Mouse (Mus musculus) MEL (cell line): ENCODE measurements around the gene Safb. TPM values are rescaled to one million over a fixed set of nuclear protein-coding genes. Genes with fewer than 3 reads are reported as not detected.
"Not testable (repeated sequence)": the region's sequence is repeated elsewhere in the genome, so short reads cannot be mapped to it uniquely, and the experiment has no call there.

Source experiments
- DNase-seq: peaks from one replicate; pipeline ENCODE4 v3.0.0; 2011; ENCODE audit warnings: low read depth, low spot score
- H3K27ac ChIP-seq: 2 replicates; pipeline ENCODE4 v1.5.1; 2012; ENCODE audit warnings: low read depth, mild to moderate bottlenecking, control low read depth, low read length, moderate library complexity; ENCODE audit not compliant: control insufficient read depth
- H3K27me3 ChIP-seq, 2 experiments: fragments of 150-350 bp in 1 of 2; sonication (generic) in 1 of 2; 2 replicates each; pipeline ENCODE4 v1.6.1; 2012; ENCODE audit warnings: low read length in 2 of 2, mild to moderate bottlenecking in 2 of 2, improper control_type of control experiment in 1 of 2, moderate library complexity in 1 of 2; ENCODE audit not compliant: insufficient read depth in 2 of 2, control insufficient read depth in 1 of 2
- H3K36me3 ChIP-seq, 2 experiments: 2 replicates each; pipeline ENCODE4 v1.6.1; 2012 to 2014; ENCODE audit warnings: low read length in 2 of 2, improper control_type of control experiment in 1 of 2, inconsistent platforms in 1 of 2, mild to moderate bottlenecking in 1 of 2; ENCODE audit not compliant: insufficient read depth in 2 of 2, control insufficient read depth in 1 of 2
- H3K4me1 ChIP-seq, 2 experiments: fragments of 150-350 bp in 1 of 2; sonication (generic) in 1 of 2; 2 replicates each; pipeline ENCODE4 v1.6.1; 2012; ENCODE audit warnings: low read length in 2 of 2, improper control_type of control experiment in 1 of 2, mild to moderate bottlenecking in 1 of 2; ENCODE audit not compliant: insufficient read depth in 2 of 2, control insufficient read depth in 1 of 2
- H3K4me3 ChIP-seq, 2 experiments: fragments of 150-350 bp in 1 of 2; sonication (generic) in 1 of 2; 2 replicates each; pipeline ENCODE4 v1.5.1; 2012; ENCODE audit warnings: low read depth in 2 of 2, low read length in 2 of 2, mild to moderate bottlenecking in 2 of 2, moderate library complexity in 2 of 2, control low read depth in 1 of 2, improper control_type of control experiment in 1 of 2; ENCODE audit not compliant: control insufficient read depth in 1 of 2, insufficient read depth in 1 of 2
- H3K79me2 ChIP-seq: 2 replicates; pipeline ENCODE4 v1.6.1; 2012; ENCODE audit warnings: mild to moderate bottlenecking, low read length, moderate library complexity; ENCODE audit not compliant: control insufficient read depth, poor library complexity, insufficient read depth
- H3K9ac ChIP-seq: 2 replicates; pipeline ENCODE4 v1.6.1; 2012; ENCODE audit warnings: low read depth, mild to moderate bottlenecking, control low read depth, low read length, moderate library complexity; ENCODE audit not compliant: control insufficient read depth, poor library complexity, severe bottlenecking
- H3K9me3 ChIP-seq: fragments of 150-350 bp; sonication (generic); replicated peaks from 2 replicates; pipeline ENCODE4 v1.6.1; 2012; ENCODE audit warnings: mild to moderate bottlenecking, low read length, improper control_type of control experiment, moderate library complexity; ENCODE audit not compliant: insufficient read depth
- CHD2 ChIP-seq: IDR thresholded peaks from 2 replicates; pipeline ENCODE4 v1.6.1; 2011; ENCODE audit warnings: low read length, improper control_type of control experiment
- CTCF ChIP-seq, 3 experiments: IDR thresholded peaks in 2 of 3; conservative IDR thresholded peaks in 1 of 3; 2 replicates each; pipeline ENCODE4 v1.5.1; 2011 to 2012; ENCODE audit warnings: low read length in 3 of 3, low read depth in 2 of 3, mild to moderate bottlenecking in 2 of 3, improper control_type of control experiment in 1 of 3, inconsistent platforms in 1 of 3, mixed read lengths in 1 of 3, moderate library complexity in 1 of 3; ENCODE audit not compliant: control insufficient read depth in 1 of 3, insufficient read depth in 1 of 3, poor library complexity in 1 of 3, severe bottlenecking in 1 of 3
- ELF1 ChIP-seq: IDR thresholded peaks from 2 replicates; pipeline ENCODE4 v1.6.1; 2014; ENCODE audit warnings: low read depth, mild to moderate bottlenecking, inconsistent platforms, low read length, improper control_type of control experiment, moderate library complexity
- EP300 ChIP-seq, 2 experiments: IDR thresholded peaks; 2 replicates each; pipeline ENCODE4 v1.6.1; 2011; ENCODE audit warnings: improper control_type of control experiment in 2 of 2, low read length in 2 of 2, low read depth in 1 of 2, mild to moderate bottlenecking in 1 of 2
- ETS1 ChIP-seq: IDR thresholded peaks from 2 replicates; pipeline ENCODE4 v1.6.1; 2012; ENCODE audit warnings: low read depth, mild to moderate bottlenecking, inconsistent platforms, low read length, improper control_type of control experiment, moderate library complexity
- HCFC1 ChIP-seq: IDR thresholded peaks from 2 replicates; pipeline ENCODE4 v1.6.1; 2012; ENCODE audit warnings: low read depth, mild to moderate bottlenecking, inconsistent platforms, low read length, improper control_type of control experiment, moderate library complexity
- JUND ChIP-seq: IDR thresholded peaks from 2 replicates; pipeline ENCODE4 v1.6.1; 2011; ENCODE audit warnings: low read depth, mild to moderate bottlenecking, improper control_type of control experiment, low read length
- MAX ChIP-seq: IDR thresholded peaks from 2 replicates; pipeline ENCODE4 v1.6.1; 2011; ENCODE audit warnings: low read length, improper control_type of control experiment
- MAZ ChIP-seq: IDR thresholded peaks from 2 replicates; pipeline ENCODE4 v1.6.1; 2012; ENCODE audit warnings: low read depth, mild to moderate bottlenecking, inconsistent platforms, low read length, improper control_type of control experiment
- MXI1 ChIP-seq: IDR thresholded peaks from 2 replicates; pipeline ENCODE4 v1.6.1; 2011; ENCODE audit warnings: mild to moderate bottlenecking, low read depth, low read length, improper control_type of control experiment
- MYB ChIP-seq: IDR thresholded peaks from 2 replicates; pipeline ENCODE4 v1.6.1; 2011; ENCODE audit warnings: mild to moderate bottlenecking, low read depth, low read length, improper control_type of control experiment
- MYC ChIP-seq: IDR thresholded peaks from 2 replicates; pipeline ENCODE4 v1.6.1; 2011; ENCODE audit warnings: low read depth, mild to moderate bottlenecking, low read length, improper control_type of control experiment, moderate library complexity
- NELFE ChIP-seq: IDR thresholded peaks from 2 replicates; pipeline ENCODE4 v1.6.1; 2011; ENCODE audit warnings: low read depth, low read length, improper control_type of control experiment
- NRF1 ChIP-seq: IDR thresholded peaks from 2 replicates; pipeline ENCODE4 v1.6.1; 2014; ENCODE audit warnings: low read depth, mild to moderate bottlenecking, inconsistent platforms, low read length, improper control_type of control experiment, moderate library complexity; ENCODE audit not compliant: poor library complexity, insufficient read depth, severe bottlenecking
- POLR2A ChIP-seq, 2 experiments: IDR thresholded peaks; 2 replicates each; pipeline ENCODE4 v1.6.1; 2011 to 2012; ENCODE audit warnings: low read length in 2 of 2, mild to moderate bottlenecking in 2 of 2, control low read depth in 1 of 2, improper control_type of control experiment in 1 of 2, low read depth in 1 of 2, moderate library complexity in 1 of 2; ENCODE audit not compliant: control insufficient read depth in 1 of 2, insufficient read depth in 1 of 2, poor library complexity in 1 of 2
- RCOR1 ChIP-seq: IDR thresholded peaks from 2 replicates; pipeline ENCODE4 v1.6.1; 2012; ENCODE audit warnings: low read depth, mild to moderate bottlenecking, inconsistent platforms, low read length, improper control_type of control experiment
- SIN3A ChIP-seq: IDR thresholded peaks from 2 replicates; pipeline ENCODE4 v1.6.1; 2012; ENCODE audit warnings: low read length, improper control_type of control experiment, inconsistent platforms
- TAL1 ChIP-seq: IDR thresholded peaks from 2 replicates; pipeline ENCODE4 v1.6.1; 2012; ENCODE audit warnings: mild to moderate bottlenecking, inconsistent platforms, low read length, moderate library complexity, mixed read lengths
- TBP ChIP-seq: IDR thresholded peaks from 2 replicates; pipeline ENCODE4 v1.8.0; 2011; ENCODE audit warnings: low read depth, low read length, improper control_type of control experiment
- UBTF ChIP-seq: IDR thresholded peaks from 2 replicates; pipeline ENCODE4 v1.6.1; 2012; ENCODE audit warnings: low read depth, mild to moderate bottlenecking, inconsistent platforms, low read length, improper control_type of control experiment, moderate library complexity, borderline replicate concordance; ENCODE audit not compliant: insufficient read depth
- USF1 ChIP-seq: IDR thresholded peaks from 2 replicates; pipeline ENCODE4 v1.6.1; 2014; ENCODE audit warnings: low read depth, mild to moderate bottlenecking, inconsistent platforms, low read length, improper control_type of control experiment, moderate library complexity
- ZC3H11A ChIP-seq: IDR thresholded peaks from 2 replicates; pipeline ENCODE4 v1.6.1; 2012; ENCODE audit warnings: low read depth, mild to moderate bottlenecking, inconsistent platforms, low read length, improper control_type of control experiment
- ZKSCAN1 ChIP-seq: IDR thresholded peaks from 2 replicates; pipeline ENCODE4 v1.6.1; 2012; ENCODE audit warnings: low read depth, mild to moderate bottlenecking, inconsistent platforms, low read length, improper control_type of control experiment, moderate library complexity
- ZMIZ1 ChIP-seq: IDR thresholded peaks from 2 replicates; pipeline ENCODE4 v1.6.1; 2012; ENCODE audit warnings: low read depth, mild to moderate bottlenecking, inconsistent platforms, low read length, improper control_type of control experiment, moderate library complexity
- polyA plus RNA-seq, 2 experiments: library from polyadenylated mRNA; stranded (reverse) in 1 of 2; unstranded in 1 of 2; fragments of >175 nt in 1 of 2; fragments of >200 nt in 1 of 2; gene quantifications; 2 replicates each; pipeline versions ENCODE4 v1.2.1 to v1.2.4; 2012; ENCODE audit warnings: low replicate concordance in 2 of 2, low read depth in 1 of 2; ENCODE audit not compliant: insufficient read length in 2 of 2, insufficient read depth in 1 of 2, missing spikeins in 1 of 2
- total RNA-seq: library from RNA; depleted of rRNA; stranded (reverse); fragments of 300-350 nt; gene quantifications from 2 replicates; pipeline ENCODE4 v1.2.3, GENCODE M21; 2012

The Safb gene
- total and polyA plus RNA-seq, 3 experiments = 87.3 to 203 TPM; not detected in 1

- not testable (repeated sequence) for H3K9me3 ChIP-seq, H3K36me3 ChIP-seq, H3K27me3 ChIP-seq
- Histone ChIP-seq H3K4me3 (peak overlapping the region; percentile 79 to 97), H3K79me2 (peaks cover 18% of the 10 kb centered on the region), H3K9ac (peak overlapping the region; percentile 88), H3K27ac (peak overlapping the region; percentile 77), H3K4me1 (peaks cover 2 to 22% of the 10 kb centered on the region in 2 experiments; a peak in 3 of 4 replicates)
- 0 out of 4 replicates have a peak, but pooled peaks of 1 of the 2 experiments have one; percentile 33 for TF ChIP-seq EP300 (IDR thresholded peaks at IDR 0.05; ENCODE audit: low read depth in 1 of 2, low read length in 2 of 2)
- peak; percentile 54 for TF ChIP-seq NELFE
- TF ChIP-seq NRF1 = peak; percentile 56
- peak; percentile 82 for TF ChIP-seq MAZ
- peak; percentile 68 for TF ChIP-seq MYC
- peak; percentile 67; the same call in 1 of the 2 replicates for TF ChIP-seq ELF1
- TF ChIP-seq HCFC1 = peak; percentile 79
- TF ChIP-seq SIN3A = peak; percentile 92
- TF ChIP-seq USF1 = 0 out of 2 replicates have a peak, but pooled peaks have one; percentile 5
- peak; percentile 60 for TF ChIP-seq MYB
- peak in 1 of 2 experiments; percentile 61; a peak in 1 of 4 replicates for TF ChIP-seq POLR2A (IDR thresholded peaks at IDR 0.05; ENCODE audit: control insufficient read depth in 1 of 2, insufficient read depth in 1 of 2, low read depth in 1 of 2, low read length in 2 of 2, poor library complexity in 1 of 2)
- peak; percentile 87; the same call in 1 of the 2 replicates for TF ChIP-seq JUND
- TF ChIP-seq MAX = peak; percentile 73
- peak; percentile 68 for TF ChIP-seq TBP
- peak; percentile 89 for TF ChIP-seq ETS1
- peak; percentile 85 for TF ChIP-seq MXI1
- DNase-seq = peak; percentile 88
Measured at GRCm38 (mm10) chr17:56629800-56630781, 45.5 kb downstream of the Safb start.

DNA sequence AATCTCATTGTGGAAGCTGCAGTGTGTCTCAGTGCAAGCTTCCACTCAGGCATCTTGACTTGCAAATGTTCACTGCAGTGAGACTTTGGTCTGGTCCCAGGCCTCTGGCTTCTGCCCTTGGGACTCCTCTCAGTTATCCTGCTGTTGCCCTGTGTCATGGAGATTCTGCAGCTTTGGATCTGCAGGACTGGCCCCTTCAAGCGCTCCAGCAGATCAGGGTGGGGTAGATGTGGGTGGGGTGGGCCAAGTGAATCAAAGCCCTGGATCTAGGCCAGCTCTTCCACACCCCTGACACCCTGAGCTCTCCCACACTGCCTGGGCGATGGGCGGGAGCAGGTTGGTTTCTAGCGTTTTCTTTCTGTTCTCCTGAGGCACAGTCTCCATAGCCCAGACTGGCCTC is 47.2 kb downstream of the Safb start:
- Histone ChIP-seq H3K9ac (no peak overlapping the region), H3K79me2 (peaks cover 7% of the 10 kb centered on the region), H3K27ac (no peak overlapping the region), H3K4me3 (no peak overlapping the region), H3K27me3 (no peaks in the 10 kb centered on the region; a peak in 1 of 4 replicates), H3K4me1 (peaks cover 2 to 20% of the 10 kb centered on the region in 2 experiments; a peak in 3 of 4 replicates), H3K9me3 (no peaks in the 10 kb centered on the region), H3K36me3 (peaks cover 0 to 2% of the 10 kb centered on the region in 2 experiments; a peak in 2 of 4 replicates)
- no peak for TF ChIP-seq ZMIZ1
- no peak for TF ChIP-seq ZC3H11A
- TF ChIP-seq TAL1 = no peak
- no peak for TF ChIP-seq SIN3A
- TF ChIP-seq MYC = no peak
- no peak for TF ChIP-seq USF1
- TF ChIP-seq CHD2 = no peak
- no peak for TF ChIP-seq UBTF
- no peak for TF ChIP-seq EP300 (IDR thresholded peaks at IDR 0.05; ENCODE audit: low read depth in 1 of 2, low read length in 2 of 2)
- TF ChIP-seq CTCF (IDR thresholded peaks at IDR 0.05 in 2 of 3, conservative IDR thresholded peaks at IDR 0.05 in 1 of 3; ENCODE audit: control insufficient read depth in 1 of 3, insufficient read depth in 1 of 3, low read depth in 2 of 3, low read length in 3 of 3, poor library complexity in 1 of 3, severe bottlenecking in 1 of 3) = no peak
- TF ChIP-seq RCOR1 = no peak
- no peak for TF ChIP-seq ZKSCAN1
- DNase-seq = no peak
